Mouse (Mus musculus) embryo, embryonic 10.5 days (tissue): ENCODE results near the gene Tmcc2.
"Not testable (repeated sequence)": the region's sequence is repeated elsewhere in the genome, so short reads cannot be mapped to it uniquely, and the experiment has no call there.

ENCODE experiments used
- DNase-seq: peaks from one replicate; pipeline ENCODE4 v3.0.0-alpha.2; 2015; ENCODE audit warnings: low spot score

Tmcc2 gene

DNA sequence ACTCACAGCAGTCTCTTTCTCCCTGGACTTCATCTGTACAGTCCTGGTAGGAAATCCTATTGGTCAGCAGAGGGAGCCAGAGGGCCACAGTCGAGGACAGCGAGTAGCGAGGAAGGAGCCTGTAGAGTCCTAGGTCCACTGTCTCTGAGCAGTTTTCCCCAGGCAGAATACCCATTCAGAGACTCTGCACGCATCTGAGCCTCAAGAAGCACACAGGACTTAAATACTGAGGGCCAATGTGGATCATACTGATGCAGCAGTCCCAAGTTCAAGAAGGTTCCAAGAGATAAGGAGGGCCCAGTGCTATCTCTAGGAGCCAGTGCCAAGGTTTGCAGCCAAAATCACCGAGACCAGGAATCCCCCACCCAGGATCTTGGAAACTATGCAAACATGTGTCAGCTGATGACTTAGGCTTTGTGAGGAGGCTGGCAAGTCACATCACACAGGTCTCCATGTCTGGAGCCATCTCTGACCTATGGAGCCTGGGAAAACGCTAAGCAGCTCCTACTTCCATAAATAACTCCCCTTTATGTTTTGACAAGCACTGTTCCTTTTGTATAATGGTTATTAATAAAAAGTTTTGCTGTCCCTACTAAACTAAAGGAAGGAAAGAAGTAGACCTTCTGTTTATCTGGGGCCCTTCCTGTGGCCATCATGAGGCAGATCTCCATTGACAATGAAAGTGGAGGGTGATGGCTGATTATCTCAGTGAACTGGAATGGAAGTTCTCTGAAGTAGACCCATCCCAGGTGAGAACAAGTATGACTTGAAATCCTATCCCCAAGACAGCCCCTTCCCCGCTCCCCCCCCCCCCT lies 23.2 kb downstream of the Tmcc2 start:
- peak; percentile 92 for DNase-seq

DNA sequence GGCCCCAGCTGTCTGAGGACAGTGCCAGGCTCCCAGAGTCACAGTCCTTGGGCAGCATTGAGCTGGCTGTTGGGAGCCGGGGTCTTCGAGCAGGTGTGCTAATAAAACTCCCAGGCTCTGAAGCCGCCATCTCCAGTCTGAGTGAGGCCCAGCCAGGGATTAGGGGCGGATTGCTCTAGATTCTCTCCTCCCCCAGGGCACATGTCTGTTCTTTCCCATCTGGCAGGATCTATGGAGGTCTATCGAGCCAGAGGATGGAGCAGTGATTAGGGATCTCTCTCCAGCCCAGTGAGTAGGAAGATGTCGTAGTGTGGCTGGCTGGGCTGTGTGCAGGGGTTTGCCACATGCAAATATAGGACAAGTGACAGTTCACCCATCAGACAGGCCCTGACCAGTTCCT lies 24.1 kb downstream of the Tmcc2 start:
- no peak for DNase-seq

DNA sequence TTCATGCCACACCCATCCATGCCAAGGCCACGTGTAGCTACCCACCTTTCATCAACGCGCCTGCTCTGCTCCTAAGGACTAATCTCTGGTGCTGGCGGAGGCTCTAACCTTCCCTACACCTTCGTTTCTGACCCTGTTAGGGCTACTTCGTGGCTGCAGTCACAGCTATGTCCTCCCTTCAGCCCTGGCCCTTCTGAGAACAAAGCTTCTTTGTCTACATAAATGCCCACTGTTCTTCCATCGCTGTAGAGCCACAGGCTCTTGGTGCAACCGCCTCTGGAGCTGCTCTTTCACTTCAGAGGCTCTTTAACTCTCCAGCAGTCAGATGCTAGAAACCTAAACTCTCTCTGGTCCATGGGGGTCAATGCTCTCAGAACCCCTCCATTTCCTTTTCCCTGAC lies 24.8 kb downstream of the Tmcc2 start:
- DNase-seq: no peak

DNA sequence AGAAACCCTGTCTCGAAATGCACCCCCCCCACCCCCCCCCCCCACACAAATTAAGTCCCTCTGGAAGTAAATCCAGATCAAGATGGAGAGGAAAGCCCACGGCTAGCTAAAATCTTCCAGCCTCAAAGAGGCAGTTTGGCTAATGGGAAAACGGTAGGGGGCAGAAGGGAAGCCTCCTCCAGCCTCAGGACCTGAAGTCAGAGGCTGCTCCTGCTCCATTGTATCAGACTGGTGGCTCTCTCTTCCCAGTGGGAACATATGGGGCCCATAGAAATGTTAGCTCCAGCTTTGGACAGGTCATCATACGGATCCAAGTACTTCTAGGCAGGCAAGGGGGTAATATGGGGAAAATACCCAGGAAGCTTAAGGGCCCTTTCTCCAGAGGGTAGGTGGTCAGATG lies 25.4 kb downstream of the Tmcc2 start:
- DNase-seq: no peak

DNA sequence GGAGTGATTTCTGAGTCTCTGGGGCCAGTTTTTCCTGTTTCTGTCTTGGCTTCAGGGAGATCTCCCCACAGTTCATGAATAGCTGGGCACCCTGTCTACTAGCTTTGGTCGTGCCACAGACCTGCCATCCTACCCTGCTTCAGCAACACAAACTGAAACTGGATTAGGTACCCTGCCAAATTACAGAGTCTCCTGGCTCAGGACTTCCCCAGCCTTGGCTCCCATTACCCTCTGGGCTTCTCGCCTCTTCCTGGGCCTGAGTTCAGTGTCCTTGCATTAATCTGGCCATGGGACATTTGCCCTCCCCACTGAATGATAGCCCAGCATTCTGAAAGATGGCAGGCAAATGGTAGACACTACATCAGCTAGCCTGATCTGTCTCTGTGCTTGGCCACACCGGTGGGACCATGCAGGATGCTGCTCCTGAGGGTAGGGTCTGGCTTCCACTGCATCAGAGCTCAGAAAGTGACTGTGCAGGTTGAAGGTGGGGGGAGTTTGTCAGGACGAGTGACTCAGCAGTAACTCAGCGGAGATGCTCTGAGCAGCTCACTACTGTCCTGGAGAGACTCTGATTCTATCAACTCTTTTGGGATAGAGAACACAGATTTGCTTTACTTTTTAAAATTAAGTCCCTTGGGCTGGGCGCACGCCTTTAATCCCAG lies 26.1 kb downstream of the Tmcc2 start:
- DNase-seq: no peak

DNA sequence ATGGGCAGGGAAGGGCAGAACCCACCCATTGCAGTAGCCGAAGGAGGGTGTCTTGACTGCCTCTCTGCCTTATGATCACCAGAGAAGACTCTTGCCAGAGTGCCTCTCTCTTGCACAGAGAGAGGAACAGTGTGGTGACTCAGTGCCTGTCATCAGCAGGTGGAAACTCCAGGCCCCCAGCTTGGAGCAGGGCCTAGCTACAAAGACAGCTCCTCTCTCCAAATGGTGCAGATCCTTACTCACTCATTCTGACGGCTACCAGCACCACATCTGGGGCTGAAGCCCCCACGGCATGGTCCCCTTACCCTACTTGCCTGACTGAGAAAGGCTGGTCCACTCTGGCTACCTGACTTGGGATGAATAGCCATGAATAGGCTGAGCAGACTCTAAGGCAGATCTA lies 26.7 kb downstream of the Tmcc2 start:
- no peak for DNase-seq

DNA sequence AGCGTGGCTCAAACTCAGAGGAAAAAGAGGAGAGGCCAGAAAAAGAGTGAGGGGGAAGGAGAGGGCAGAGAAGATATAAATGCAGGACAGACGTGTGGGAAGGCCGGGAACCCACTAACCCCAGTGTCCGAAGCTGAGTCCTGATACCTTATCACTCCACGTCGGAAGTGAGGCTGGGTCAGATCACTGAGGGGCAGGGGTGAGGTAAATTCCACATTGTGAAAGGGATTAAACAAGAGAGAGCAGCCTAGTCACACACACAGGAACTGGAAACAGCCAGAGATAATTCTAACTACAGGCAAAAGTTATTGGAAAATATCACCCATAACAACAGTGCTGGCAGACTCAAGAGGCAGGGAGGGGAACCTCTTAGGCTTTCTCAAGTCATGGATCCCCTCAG lies 29.1 kb downstream of the Tmcc2 start:
- DNase-seq: no peak

DNA sequence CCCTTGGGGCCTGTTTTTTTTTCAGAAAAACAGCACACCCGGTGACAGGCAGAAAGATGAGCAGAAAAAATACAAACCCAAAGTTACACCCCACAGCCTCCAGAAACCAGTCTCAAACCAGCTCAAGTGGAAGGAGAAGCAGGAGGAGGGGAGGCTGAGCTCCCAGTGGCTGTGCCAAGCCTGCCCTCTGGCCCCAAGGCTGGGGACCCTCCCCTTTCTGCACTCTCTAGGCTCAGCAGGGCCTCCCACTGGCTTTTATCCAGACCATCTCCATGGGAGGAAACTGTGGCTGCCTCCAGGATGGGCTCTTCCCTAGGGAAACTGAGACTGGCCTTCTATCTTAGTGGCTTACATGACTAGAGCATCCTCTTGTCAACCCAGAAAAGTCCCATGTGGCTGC lies 34.2 kb downstream of the Tmcc2 start:
- DNase-seq: no peak

DNA sequence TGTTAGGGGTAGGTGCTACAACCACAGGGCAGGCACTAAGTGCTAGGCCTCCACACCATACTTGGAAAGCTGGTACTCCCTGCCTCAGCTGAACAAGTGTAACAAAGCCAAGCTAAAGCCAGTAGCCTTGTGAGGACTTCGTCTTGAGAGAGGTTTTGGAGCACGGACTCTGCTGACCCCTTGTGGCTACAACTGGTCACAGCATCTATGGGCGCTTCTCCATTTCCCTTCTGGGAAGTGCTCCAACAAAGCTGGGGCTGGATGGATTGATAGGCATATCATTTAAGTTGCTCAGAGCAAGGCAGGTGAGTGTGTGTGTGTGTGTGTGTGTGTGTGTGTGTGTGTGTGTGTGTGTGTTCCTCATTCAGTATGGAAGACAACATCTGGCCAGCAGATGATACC lies 35.2 kb downstream of the Tmcc2 start:
- DNase-seq: peak; percentile 96

DNA sequence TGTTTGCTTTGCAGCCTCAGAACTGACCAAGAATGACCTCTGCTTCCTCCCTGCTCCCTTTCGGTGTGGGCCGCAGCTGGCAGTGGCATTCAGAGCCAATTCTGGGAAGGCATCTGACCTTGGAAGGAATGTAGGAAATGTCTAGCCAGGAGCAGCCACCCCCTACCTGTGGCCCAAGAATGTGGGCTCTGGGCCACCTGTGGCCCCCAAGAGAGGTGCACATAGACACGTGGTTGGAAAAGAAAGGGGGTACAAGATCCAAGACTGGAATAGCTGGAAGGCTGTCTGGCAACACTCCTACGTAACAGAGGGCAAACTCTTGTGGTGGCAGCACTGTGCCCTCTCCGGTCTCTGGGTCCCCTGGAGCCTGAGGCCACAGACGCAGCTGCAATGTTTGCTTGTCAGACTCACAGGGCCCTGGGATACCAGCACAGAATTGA lies 35.9 kb downstream of the Tmcc2 start:
- DNase-seq: no peak

DNA sequence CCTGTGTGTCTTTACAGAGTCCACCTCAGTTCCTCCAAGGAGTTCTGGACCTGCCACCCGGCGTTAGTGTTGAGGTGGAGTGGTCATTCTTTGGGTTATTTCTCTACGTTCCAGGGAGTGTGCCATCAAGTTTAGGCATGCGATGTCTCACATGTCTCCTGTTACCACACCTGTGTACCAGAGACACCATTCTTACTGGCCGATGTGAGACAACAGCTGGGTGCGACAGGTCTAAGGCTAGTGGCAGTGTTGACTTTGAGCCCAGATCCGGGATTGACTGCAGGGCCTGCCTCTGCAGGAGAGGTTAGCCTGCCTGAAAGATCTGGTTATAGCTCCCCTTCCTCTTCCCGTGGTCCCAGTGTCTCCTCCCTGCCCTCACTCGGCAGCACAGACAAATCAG lies 36.8 kb downstream of the Tmcc2 start:
- no peak for DNase-seq

DNA sequence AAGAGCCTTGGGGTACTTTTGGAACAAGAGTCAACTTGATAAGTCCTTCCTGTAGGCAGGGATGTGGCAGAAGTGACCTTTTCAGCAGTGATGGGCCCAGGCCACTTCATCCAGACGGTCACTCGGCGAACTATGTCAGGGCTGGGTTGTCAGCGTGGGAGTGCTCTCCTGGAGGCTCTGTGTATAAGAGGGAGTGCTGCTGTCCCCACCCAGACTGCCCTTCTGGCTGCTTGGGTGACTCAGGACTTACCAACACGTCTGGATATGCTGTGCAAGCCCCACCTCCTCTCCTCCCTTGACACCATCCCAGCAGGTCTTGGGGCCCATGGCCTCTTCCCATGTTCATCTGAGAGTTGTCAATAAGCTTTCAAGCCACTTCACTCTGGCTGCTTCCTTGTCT lies 37.7 kb downstream of the Tmcc2 start:
- no peak for DNase-seq

DNA sequence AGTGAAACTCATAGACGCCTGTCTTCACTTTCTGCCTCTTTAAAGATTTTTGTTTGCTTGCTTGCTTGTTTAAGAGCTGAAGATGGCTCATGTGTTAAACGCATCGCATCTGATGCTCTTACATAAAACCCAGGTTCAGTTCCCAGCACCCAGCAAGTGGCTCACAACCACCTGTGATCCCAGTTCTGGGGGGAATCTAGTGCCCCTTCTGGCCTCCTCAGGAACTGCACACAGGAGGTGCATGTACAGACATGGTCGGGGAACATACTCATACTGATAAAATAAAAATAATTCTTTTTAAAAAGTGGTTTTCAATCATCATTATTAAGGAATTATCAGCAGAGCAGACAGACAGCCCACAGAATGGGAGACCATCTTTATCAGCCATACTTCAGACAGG lies 40.0 kb downstream of the Tmcc2 start:
- DNase-seq: no peak

DNA sequence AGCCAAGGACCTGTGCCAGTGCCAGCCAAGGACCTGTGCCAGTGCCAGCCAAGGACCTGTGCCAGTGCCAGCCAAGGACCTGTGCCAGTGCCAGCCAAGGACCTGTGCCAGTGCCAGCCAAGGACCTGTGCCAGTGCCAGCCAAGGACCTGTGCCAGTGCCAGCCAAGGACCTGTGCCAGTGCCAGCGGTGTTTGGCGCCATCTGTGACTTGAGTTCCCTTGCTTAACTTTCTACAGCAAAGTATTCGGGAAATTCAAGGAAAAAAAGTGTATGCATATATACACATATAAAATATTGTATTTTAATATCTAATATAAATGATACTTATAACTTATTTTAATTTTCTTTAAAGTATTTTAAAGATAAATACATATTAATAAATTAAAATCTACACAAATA lies 41.5 kb downstream of the Tmcc2 start:
- not testable (repeated sequence) for DNase-seq

DNA sequence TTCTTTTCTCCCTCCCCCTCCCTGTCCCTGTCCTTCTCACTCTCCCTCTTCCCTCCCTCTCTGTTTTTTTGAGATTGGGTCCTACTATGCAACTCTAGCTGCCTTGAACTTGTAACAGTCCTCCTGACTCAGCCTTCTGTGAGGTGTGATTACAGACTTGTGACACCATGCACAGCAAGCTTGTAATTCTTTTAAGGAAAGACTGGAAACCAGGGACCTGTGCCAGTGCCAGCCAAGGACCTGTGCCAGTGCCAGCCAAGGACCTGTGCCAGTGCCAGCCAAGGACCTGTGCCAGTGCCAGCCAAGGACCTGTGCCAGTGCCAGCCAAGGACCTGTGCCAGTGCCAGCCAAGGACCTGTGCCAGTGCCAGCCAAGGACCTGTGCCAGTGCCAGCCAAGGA lies 42.0 kb downstream of the Tmcc2 start:
- DNase-seq: not testable (repeated sequence)

DNA sequence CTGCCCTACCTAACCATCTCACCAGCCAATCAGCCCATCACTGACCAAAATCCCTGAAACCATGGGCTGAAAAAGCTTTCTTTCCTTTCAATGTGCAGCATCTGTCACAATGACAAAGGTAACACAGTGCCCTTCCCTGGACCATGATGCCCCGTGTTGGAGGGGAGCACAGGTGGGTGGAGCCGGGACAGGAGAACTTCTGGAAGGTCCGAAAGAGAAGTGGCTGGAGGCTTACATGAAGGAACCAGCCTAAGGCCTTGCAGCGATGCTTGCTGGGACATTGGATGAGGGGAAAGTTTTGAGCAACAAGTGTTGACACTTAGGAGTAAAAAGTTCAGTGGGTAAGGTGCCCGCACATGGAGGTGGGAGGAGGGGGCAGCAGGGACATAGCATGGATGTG lies 42.7 kb downstream of the Tmcc2 start:
- no peak for DNase-seq

DNA sequence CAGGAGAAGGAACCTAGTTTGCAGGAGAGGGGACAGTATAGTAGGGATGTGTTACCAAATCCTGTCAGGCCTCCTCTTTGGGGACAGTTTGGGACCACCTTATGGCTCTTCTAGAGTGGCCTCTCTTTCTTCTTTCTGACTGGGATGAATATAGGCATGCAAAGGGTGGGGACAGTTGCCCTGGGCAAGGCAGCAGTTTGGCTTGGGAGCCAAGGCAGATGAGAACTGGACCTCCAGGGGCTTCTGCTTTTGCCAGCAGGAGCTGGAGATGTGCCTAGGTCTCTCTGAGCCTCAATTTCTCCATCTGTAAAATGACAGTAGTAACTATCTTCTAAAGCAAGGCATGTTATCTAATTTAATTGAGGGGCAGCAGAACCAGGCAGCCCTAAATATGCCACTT lies 44.1 kb downstream of the Tmcc2 start:
- DNase-seq: no peak

DNA sequence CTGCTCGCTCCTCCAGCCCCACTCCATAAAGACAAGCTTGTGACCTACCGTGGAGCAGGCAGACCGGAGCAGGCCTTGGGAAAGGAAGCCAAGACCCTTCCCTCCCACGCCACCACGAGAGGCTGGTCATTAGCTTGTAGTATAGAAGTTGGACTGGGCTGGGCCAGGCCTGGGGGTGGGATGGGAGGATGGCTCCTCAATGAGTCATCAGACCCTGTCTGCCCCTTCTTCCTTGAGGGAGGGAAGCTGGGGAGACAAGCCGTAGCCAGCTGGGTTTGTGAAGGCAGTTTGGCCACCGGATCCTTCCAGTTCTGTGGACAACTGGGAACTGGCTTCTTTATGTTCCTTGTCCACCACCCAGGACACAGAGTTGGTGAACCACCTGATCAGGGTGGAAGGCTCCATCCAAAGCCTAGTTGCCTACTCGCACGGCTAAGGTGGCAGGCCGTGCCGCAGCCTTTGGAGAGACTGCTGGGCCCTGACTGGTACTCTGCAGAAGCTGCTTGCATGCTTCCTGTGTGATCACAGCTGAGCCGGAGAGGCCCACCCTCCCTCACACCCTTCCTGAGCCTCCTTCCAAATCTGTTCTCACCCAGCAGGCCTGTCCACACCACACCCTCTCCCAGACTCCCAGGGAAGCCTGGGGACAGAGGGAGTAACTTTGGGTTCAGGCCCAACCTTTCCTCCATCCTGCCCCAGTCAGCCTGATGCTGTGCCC lies 44.8 kb downstream of the Tmcc2 start:
- DNase-seq: no peak

DNA sequence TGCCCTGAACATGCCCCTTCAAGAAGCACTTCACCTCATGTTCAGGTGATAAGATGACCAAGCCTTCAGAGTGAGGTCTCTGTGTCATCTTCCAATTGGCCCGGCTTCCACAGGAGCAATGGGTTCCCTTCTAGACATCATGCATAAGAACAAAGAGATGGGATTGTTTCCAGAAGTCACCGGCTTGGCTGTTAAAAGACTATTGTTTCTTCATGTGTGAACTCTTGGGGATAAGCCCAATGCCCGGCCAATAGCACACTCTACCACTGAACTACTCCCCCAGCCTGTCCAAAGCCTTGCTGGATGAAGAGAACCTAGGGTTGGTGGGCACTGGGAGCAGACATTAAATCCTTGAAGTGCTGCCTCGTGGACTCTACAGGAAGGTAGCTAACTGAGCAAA lies 45.6 kb downstream of the Tmcc2 start:
- no peak for DNase-seq

DNA sequence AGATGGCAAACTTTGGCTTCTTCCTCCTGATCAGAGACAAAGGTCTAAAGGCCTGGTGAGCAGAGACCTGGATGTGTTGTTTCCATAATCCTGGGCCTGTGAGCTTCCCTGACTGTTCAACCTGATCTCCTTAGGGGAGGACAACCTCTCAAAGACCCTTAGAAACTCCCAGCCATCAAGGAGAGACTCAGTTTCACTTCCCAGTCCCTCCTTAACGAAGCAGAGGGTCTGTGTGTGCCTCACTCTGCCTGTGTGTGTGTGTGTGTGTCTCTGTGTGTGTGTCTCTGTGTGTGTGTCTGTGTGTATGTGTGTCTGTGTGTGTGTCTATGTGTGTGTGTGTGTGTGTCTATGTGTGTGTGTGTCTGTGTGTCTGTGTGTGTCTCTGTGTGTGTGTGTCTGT lies 47.4 kb downstream of the Tmcc2 start:
- no peak for DNase-seq

DNA sequence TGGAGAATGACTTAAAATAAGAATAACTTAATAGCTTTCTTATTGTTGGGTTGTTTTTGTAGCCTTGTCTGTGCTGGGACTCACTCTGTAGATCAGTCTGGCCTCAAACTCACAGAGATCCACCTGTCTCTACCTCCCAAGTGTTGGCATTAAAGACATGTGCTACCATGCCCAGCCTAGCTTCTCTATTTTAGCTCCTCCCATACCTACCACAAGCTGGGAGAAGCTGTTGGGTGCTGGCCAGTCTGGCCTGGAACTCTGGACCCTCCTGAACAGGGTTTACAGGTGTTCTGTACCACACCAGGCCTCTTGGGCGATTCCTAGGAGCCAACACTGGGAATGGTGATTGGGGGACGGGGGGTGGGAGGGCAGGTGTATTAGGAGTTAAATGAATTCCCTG lies 47.9 kb downstream of the Tmcc2 start:
- no peak for DNase-seq

DNA sequence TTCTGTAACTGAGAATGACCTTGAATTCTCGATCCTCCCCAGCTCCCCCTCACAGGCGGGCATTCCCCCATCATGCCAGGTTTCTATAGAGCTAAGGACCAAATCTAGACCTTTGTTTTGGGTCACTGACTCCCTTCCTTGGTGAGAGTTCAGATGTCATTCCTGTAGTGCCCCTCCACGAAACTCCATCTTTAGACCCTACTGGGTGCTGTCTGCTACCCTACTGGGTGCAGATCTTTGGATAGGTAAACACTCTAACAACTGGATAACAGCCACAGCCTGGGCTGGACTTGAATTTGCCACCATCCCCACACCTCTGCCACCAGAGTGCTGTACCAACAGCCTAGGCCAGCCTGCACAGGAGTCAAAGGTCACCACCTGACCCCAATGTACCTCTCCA lies 48.6 kb downstream of the Tmcc2 start:
- DNase-seq: no peak
